Mouse (Mus musculus): ENCODE results near the gene Nfib.

DNA sequence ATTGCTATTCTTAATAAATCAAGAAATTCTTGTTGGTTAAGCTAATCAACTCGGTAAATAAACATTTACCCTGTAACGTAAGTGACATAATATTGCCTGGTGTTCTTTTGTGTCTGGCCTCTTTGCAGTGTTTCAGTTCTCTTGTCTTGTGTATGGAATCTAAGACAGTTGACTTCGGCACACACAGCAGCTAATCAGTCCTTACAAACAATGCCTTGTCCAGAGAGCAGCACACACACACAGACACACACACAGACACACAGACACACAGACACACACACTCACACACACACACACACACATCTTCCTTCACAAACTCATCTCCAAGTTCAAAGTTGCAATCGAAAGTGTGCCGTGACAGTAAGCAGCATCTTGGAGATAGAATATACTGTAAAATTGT lies 116.8 kb downstream of the Nfib start:
- TF ChIP-seq CTCF (IDR thresholded peaks at IDR 0.05; ENCODE audit: low read depth, low read length) = no peak
- no peak for TF ChIP-seq POLR2A (IDR thresholded peaks at IDR 0.05; ENCODE audit: extremely low read depth, insufficient read depth, low read length)

All from liver, adult 2 months (tissue).